In genomic region chr1:145910637-145911369, GRCm38 (mm10) we compare ENCODE assay signal across 32 mouse cellular contexts.
DNase-seq lines count a peak whose midpoint lies in the region; ATAC-seq and TF ChIP-seq lines count a peak whose summit lies in the region.
"Had no signal": no experiment of that assay in that cellular context is flagged by ENCODE, and none has a peak within 500 bp of the region (broad histone marks: within the 10 kb centered on the region; RNA-seq: fewer than 3 reads in every experiment).

No protein-coding gene starts in this region.

- H3K4me1 ChIP-seq in midbrain, embryonic 15.5 days: no peaks in the 10 kb centered on the region
- H3K4me1 ChIP-seq: embryonic facial prominence, embryonic 10.5 days; embryonic facial prominence, embryonic 13.5 days; forebrain, embryonic 13.5 days; heart, embryonic 12.5 days; heart, embryonic 15.5 days; hindbrain, embryonic 10.5 days; hindbrain, embryonic 13.5 days; intestine, embryonic 15.5 days had no signal

- no peak for TF ChIP-seq POLR2A in brain, embryonic 14.5 days (IDR thresholded peaks at IDR 0.05; ENCODE audit: borderline replicate concordance, extremely low read depth, insufficient read depth, insufficient read length, poor library complexity, severe bottlenecking)

- H3K36me3 ChIP-seq in midbrain, embryonic 15.5 days (replicated peaks): no peaks in the 10 kb centered on the region
- H3K36me3 ChIP-seq: embryonic facial prominence, embryonic 10.5 days; embryonic facial prominence, embryonic 13.5 days; G1E; heart, embryonic 12.5 days; heart, embryonic 15.5 days; hindbrain, embryonic 10.5 days; hindbrain, embryonic 13.5 days; intestine, embryonic 15.5 days had no signal

- DNase-seq in frontal cortex, postnatal 36 days (ENCODE audit: low spot score in 2 of 2): no peak
- peak; percentile 6 for DNase-seq in brain, embryonic 14.5 days (ENCODE audit: low read depth)
- no peak for DNase-seq in layer of hippocampus, adult 11-12 months (ENCODE audit: low spot score)
- DNase-seq in left cerebral cortex, adult 2 months (ENCODE audit: extremely low spot score in 1 of 2, low spot score in 2 of 2): no peak
- DNase-seq: adrenal gland, postnatal 10 days; adrenal gland, postnatal 36 days; B cell, adult 2 months; cerebellum, adult 11-12 months; cerebellum, adult 8-10 months; cerebellum, postnatal 10 days; cerebellum, postnatal 36 days; embryo, embryonic 11 days; gastrocnemius, postnatal 14 days; heart, adult 11 months; heart, postnatal 10 days; heart, postnatal 36 days had no signal

- H3K4me3 ChIP-seq in midbrain, embryonic 15.5 days: no peak overlapping the region
- H3K4me3 ChIP-seq in left cerebral cortex, adult 2 months: no peak overlapping the region
- H3K4me3 ChIP-seq: embryonic facial prominence, embryonic 10.5 days; embryonic facial prominence, embryonic 13.5 days; erythroblast, embryonic 14.5 days; forebrain, embryonic 13.5 days; heart, embryonic 12.5 days; heart, embryonic 15.5 days; hindbrain, embryonic 10.5 days; hindbrain, embryonic 13.5 days; intestine, embryonic 15.5 days had no signal

- no peaks in the 10 kb centered on the region for H3K9me3 ChIP-seq in midbrain, embryonic 15.5 days
- H3K9me3 ChIP-seq: embryonic facial prominence, embryonic 10.5 days; embryonic facial prominence, embryonic 13.5 days; forebrain, embryonic 13.5 days; G1E; heart, embryonic 12.5 days; heart, embryonic 15.5 days; hindbrain, embryonic 10.5 days; hindbrain, embryonic 13.5 days; intestine, embryonic 15.5 days had no signal

- 67% methylated on average over 3 of the region's 3 CpGs for WGBS in midbrain, embryonic 15.5 days

- TF ChIP-seq CTCF in brain, embryonic 14.5 days (IDR thresholded peaks at IDR 0.05; ENCODE audit: borderline replicate concordance, extremely low read depth, insufficient read depth, insufficient read length): no peak
- TF ChIP-seq CTCF in left cerebral cortex, adult 2 months (IDR thresholded peaks at IDR 0.05): no peak

- H3K27me3 ChIP-seq in midbrain, embryonic 15.5 days (replicated peaks): no peaks in the 10 kb centered on the region
- H3K27me3 ChIP-seq: CH12.LX; embryonic facial prominence, embryonic 13.5 days; forebrain, embryonic 13.5 days; heart, embryonic 12.5 days; heart, embryonic 15.5 days; hindbrain, embryonic 13.5 days; intestine, embryonic 15.5 days; Patski had no signal

- no peak overlapping the region for H3K27ac ChIP-seq in midbrain, embryonic 15.5 days
- H3K27ac ChIP-seq in left cerebral cortex, adult 2 months: no peak overlapping the region
- H3K27ac ChIP-seq: embryonic facial prominence, embryonic 10.5 days; embryonic facial prominence, embryonic 13.5 days; forebrain, embryonic 13.5 days; heart, embryonic 15.5 days; hindbrain, embryonic 10.5 days; hindbrain, embryonic 13.5 days; intestine, embryonic 15.5 days had no signal

- intact Hi-C loops in left cerebral cortex, adult 2 months (cut with DNase I): no loop called here

- H3K4me2 ChIP-seq in midbrain, embryonic 15.5 days: no peak overlapping the region
- H3K4me2 ChIP-seq: embryonic facial prominence, embryonic 13.5 days; forebrain, embryonic 13.5 days; heart, embryonic 12.5 days; heart, embryonic 15.5 days; hindbrain, embryonic 13.5 days; intestine, embryonic 15.5 days had no signal

- ATAC-seq in frontal cortex, adult (ENCODE audit: low TSS enrichment): 0 out of 2 replicates have a peak, but pooled peaks have one; percentile 41
- peak; percentile 79; the same call in 1 of the 2 replicates for ATAC-seq in midbrain, embryonic 15.5 days (replicated peaks)
- ATAC-seq: forebrain, embryonic 13.5 days; forebrain, embryonic 16.5 days; hindbrain, embryonic 16.5 days; intestine, embryonic 15.5 days; Patski had no signal

- no peak overlapping the region for H3K9ac ChIP-seq in midbrain, embryonic 15.5 days
- H3K9ac ChIP-seq: embryonic facial prominence, embryonic 13.5 days; forebrain, embryonic 13.5 days; heart, embryonic 12.5 days; heart, embryonic 15.5 days; hindbrain, embryonic 13.5 days; intestine, embryonic 15.5 days had no signal
